Mouse (Mus musculus): Measurements from ENCODE around the gene Mchr1. TPM values are rescaled to one million over a fixed set of nuclear protein-coding genes. Genes with fewer than 3 reads are reported as not detected.

Mchr1 gene
- total and polyA plus RNA-seq, 3 experiments = not detected

DNA sequence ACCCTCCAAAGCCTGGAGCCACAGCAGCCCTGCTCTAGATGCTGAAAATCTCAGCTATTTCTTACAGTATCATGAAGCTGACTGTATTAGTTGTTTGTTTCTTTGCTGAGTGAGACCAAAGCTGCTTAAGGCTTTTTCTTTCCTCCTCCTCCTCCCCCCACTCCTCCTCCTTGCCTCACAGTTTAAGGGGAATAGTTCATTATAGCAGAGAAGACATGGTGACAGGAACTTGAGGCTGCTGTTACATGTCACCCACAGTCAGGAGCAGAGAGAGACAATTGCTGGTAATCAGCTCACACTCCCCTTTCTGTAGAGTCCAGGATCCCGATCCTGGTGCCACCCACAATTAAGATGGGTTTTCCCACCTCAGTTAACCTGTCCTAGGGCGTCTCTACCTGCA lies 38.1 kb downstream of the Mchr1 start:
- dilution Hi-C loops (cut with MboI; ENCODE audit: extremely low pct_ligation_motif_present, extremely low pct_unique_long_range_greater_than_20kb, low sequenced_read_pairs) (no loop called here), in situ Hi-C loops (cut with MboI; ENCODE audit: low pct_ligation_motif_present, low pct_unique_long_range_greater_than_20kb, low sequenced_read_pairs) (no loop called here)
- no peak overlapping the region for H3K4me3 ChIP-seq (replicated peaks in 1 of 3; ENCODE audit: low read depth in 2 of 3, low read length in 2 of 3, poor library complexity in 1 of 3)
- H3K4me1 ChIP-seq (ENCODE audit: control insufficient read depth in 1 of 2, insufficient read depth in 2 of 2) = peaks cover 0 to 5% of the 10 kb centered on the region in 2 experiments; a peak in 2 of 4 replicates
- no peak overlapping the region for H3K9ac ChIP-seq (ENCODE audit: insufficient read depth, low read depth)
- H3K79me2 ChIP-seq (replicated peaks; ENCODE audit: control insufficient read depth, extremely low read depth, insufficient read depth, poor library complexity, severe bottlenecking) = no peaks in the 10 kb centered on the region
- no peaks in the 10 kb centered on the region for H3K36me3 ChIP-seq (replicated peaks in 1 of 2; ENCODE audit: control insufficient read depth in 1 of 2, insufficient read depth in 1 of 2, low read length in 1 of 2)
- no peaks in the 10 kb centered on the region for H3K27me3 ChIP-seq (replicated peaks)
- peaks cover 2% of the 10 kb centered on the region for H3K9me3 ChIP-seq (replicated peaks; ENCODE audit: low read length)
- H3K27ac ChIP-seq (ENCODE audit: insufficient read depth, low read depth) = no peak overlapping the region
- no peak for DNase-seq (ENCODE audit: extremely low read depth)
- no peak overlapping the region for H3K4me2 ChIP-seq (ENCODE audit: insufficient read depth, low read depth, poor library complexity, severe bottlenecking)
- TF ChIP-seq ZMIZ1 (IDR thresholded peaks at IDR 0.05; ENCODE audit: low read depth, low read length) (no peak), UBTF (IDR thresholded peaks at IDR 0.05; ENCODE audit: low read depth, low read length) (no peak), MAX (IDR thresholded peaks at IDR 0.05; ENCODE audit: low read length) (no peak), CHD2 (IDR thresholded peaks at IDR 0.05; ENCODE audit: low read length) (no peak), USF1 (IDR thresholded peaks at IDR 0.05; ENCODE audit: low read depth, low read length) (no peak), ZC3H11A (IDR thresholded peaks at IDR 0.05; ENCODE audit: low read depth, low read length) (no peak), MAZ (IDR thresholded peaks at IDR 0.05; ENCODE audit: low read depth, low read length) (no peak), SIN3A (IDR thresholded peaks at IDR 0.05; ENCODE audit: low read length) (no peak), CHD1 (IDR thresholded peaks at IDR 0.05; ENCODE audit: low read depth, low read length) (no peak), JUND (conservative IDR thresholded peaks at IDR 0.05; ENCODE audit: low read depth, low read length) (no peak), CTCF (conservative IDR thresholded peaks at IDR 0.05 in 1 of 2, IDR thresholded peaks at IDR 0.05 in 1 of 2; ENCODE audit: low read depth in 2 of 2, low read length in 2 of 2) (no peak), USF2 (conservative IDR thresholded peaks at IDR 0.05; ENCODE audit: low read depth, low read length) (no peak), POLR2AphosphoS2 (IDR thresholded peaks at IDR 0.05; ENCODE audit: low read depth, low read length) (no peak), TCF12 (IDR thresholded peaks at IDR 0.05; ENCODE audit: low read depth, low read length) (no peak), ELF1 (IDR thresholded peaks at IDR 0.05; ENCODE audit: low read depth, low read length) (no peak), JUN (IDR thresholded peaks at IDR 0.05; ENCODE audit: insufficient read depth, low read depth, low read length) (no peak)

DNA sequence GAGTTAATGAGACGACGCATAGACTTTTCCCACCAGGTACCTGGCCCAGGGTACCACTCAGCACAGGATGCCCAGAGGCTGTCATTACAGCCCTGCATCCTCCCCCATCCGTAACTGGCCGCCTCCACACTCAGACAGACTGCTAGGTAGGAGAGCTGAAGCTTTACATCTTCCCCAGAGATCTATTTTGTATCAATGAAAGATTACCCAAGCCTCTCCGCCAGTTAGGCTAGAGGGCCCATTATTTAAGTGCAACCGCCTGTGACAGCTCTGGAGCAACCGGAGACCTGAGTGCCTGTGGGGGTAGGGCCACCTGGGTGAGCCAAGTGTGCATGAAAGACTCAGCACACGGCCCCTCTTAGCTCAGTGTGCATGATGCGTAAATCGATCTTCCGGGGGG lies 42.6 kb downstream of the Mchr1 start:
- dilution Hi-C loops (cut with MboI; ENCODE audit: extremely low pct_ligation_motif_present, extremely low pct_unique_long_range_greater_than_20kb, low sequenced_read_pairs) = no loop called here

More for the DNA sequence above, 42.6 kb downstream of the Mchr1 start:
- Histone ChIP-seq H3K79me2 (replicated peaks; ENCODE audit: control insufficient read depth, extremely low read depth, insufficient read depth, poor library complexity, severe bottlenecking) (no peaks in the 10 kb centered on the region), H3K4me1 (ENCODE audit: control insufficient read depth in 1 of 2, insufficient read depth in 2 of 2) (peaks cover 0 to 5% of the 10 kb centered on the region in 2 experiments; a peak in 2 of 4 replicates), H3K9ac (ENCODE audit: insufficient read depth, low read depth) (no peak overlapping the region), H3K4me2 (ENCODE audit: insufficient read depth, low read depth, poor library complexity, severe bottlenecking) (no peak overlapping the region), H3K9me3 (replicated peaks; ENCODE audit: low read length) (no peaks in the 10 kb centered on the region), H3K27me3 (replicated peaks) (no peaks in the 10 kb centered on the region), H3K4me3 (replicated peaks in 1 of 3; ENCODE audit: low read depth in 2 of 3, low read length in 2 of 3, poor library complexity in 1 of 3) (no peak overlapping the region), H3K36me3 (replicated peaks in 1 of 2; ENCODE audit: control insufficient read depth in 1 of 2, insufficient read depth in 1 of 2, low read length in 1 of 2) (no peaks in the 10 kb centered on the region), H3K27ac (ENCODE audit: insufficient read depth, low read depth) (no peak overlapping the region)
- in situ Hi-C loops (cut with MboI; ENCODE audit: low pct_ligation_motif_present, low pct_unique_long_range_greater_than_20kb, low sequenced_read_pairs) = no loop called here
- TF ChIP-seq EP300 (IDR thresholded peaks at IDR 0.05; ENCODE audit: low read length) (no peak), ZNF384 (IDR thresholded peaks at IDR 0.05; ENCODE audit: low read depth, low read length) (no peak), IRF4 (IDR thresholded peaks at IDR 0.05; ENCODE audit: low read depth, low read length) (no peak), NRF1 (IDR thresholded peaks at IDR 0.05; ENCODE audit: low read depth, low read length) (no peak), UBTF (IDR thresholded peaks at IDR 0.05; ENCODE audit: low read depth, low read length) (no peak)
- DNase-seq (ENCODE audit: extremely low read depth) = no peak

Measured in CH12.LX (cell line).